ENCODE assay signal across 8 mouse cellular contexts in genomic region chr10:99084397-99085239, GRCm38 (mm10). TPM values are rescaled to one million over a fixed set of nuclear protein-coding genes. Genes with fewer than 3 reads are reported as not detected.
A peak's percentile ranks its signal among the peaks of the same experiment; 100 is the strongest.
DNase-seq lines count a peak whose midpoint lies in the region; ATAC-seq and TF ChIP-seq lines count a peak whose summit lies in the region.

No protein-coding gene starts in this region.

- no peak overlapping the region for H3ac ChIP-seq in myocyte (ENCODE audit: control insufficient read depth, insufficient read length)

- DNase-seq in 3T3-L1 (ENCODE audit: low read depth, low spot score): peak; percentile 94
- DNase-seq in adrenal gland, postnatal 25 days: peak; percentile 91
- DNase-seq in heart, adult 8-10 months (ENCODE audit: low spot score): peak; percentile 81
- peak; percentile 74 to 87 for DNase-seq in kidney, adult 8-10 months
- DNase-seq in spleen, postnatal 36 days (ENCODE audit: low spot score in 2 of 2): peak; percentile 58 to 67

- H3K27ac ChIP-seq in embryonic facial prominence, embryonic 13.5 days: no peak overlapping the region
- H3K27ac ChIP-seq in limb, embryonic 13.5 days: no peak overlapping the region

- peak overlapping the region; percentile 37; the same call in 1 of the 2 replicates for H3K4me2 ChIP-seq in embryonic facial prominence, embryonic 13.5 days
- H3K4me2 ChIP-seq in limb, embryonic 13.5 days (replicated peaks): no peak overlapping the region
- peak overlapping the region; percentile 38 for H3K4me2 ChIP-seq in myocyte (ENCODE audit: low read depth)

- no peaks in the 10 kb centered on the region for H3K36me3 ChIP-seq in embryonic facial prominence, embryonic 13.5 days
- H3K36me3 ChIP-seq in limb, embryonic 13.5 days: no peaks in the 10 kb centered on the region
- no peaks in the 10 kb centered on the region for H3K36me3 ChIP-seq in myocyte (ENCODE audit: control insufficient read depth, insufficient read depth)

- no peaks in the 10 kb centered on the region for H3K79me2 ChIP-seq in myocyte (ENCODE audit: control insufficient read depth, insufficient read depth)

- no peaks in the 10 kb centered on the region for H3K9me3 ChIP-seq in embryonic facial prominence, embryonic 13.5 days
- no peaks in the 10 kb centered on the region for H3K9me3 ChIP-seq in limb, embryonic 13.5 days

- peaks cover 12% of the 10 kb centered on the region; the same call in 1 of the 2 replicates for H3K27me3 ChIP-seq in embryonic facial prominence, embryonic 13.5 days
- peaks cover 9% of the 10 kb centered on the region; the same call in 1 of the 2 replicates for H3K27me3 ChIP-seq in limb, embryonic 13.5 days
- H3K27me3 ChIP-seq in myocyte (ENCODE audit: control insufficient read depth, insufficient read depth, insufficient read length): no peaks in the 10 kb centered on the region

- no peaks in the 10 kb centered on the region for H3K4me1 ChIP-seq in embryonic facial prominence, embryonic 13.5 days
- no peaks in the 10 kb centered on the region for H3K4me1 ChIP-seq in limb, embryonic 13.5 days

- no peak for TF ChIP-seq POLR2A in myocyte (IDR thresholded peaks at IDR 0.05; ENCODE audit: insufficient read length, low read depth)

- no peak overlapping the region for H3K9ac ChIP-seq in embryonic facial prominence, embryonic 13.5 days
- no peak overlapping the region for H3K9ac ChIP-seq in limb, embryonic 13.5 days

- whole genome bisulfite sequencing in embryonic facial prominence, embryonic 13.5 days: 48% methylated on average over 23 of the region's 23 CpGs
- WGBS in limb, embryonic 13.5 days: 48% methylated on average over 23 of the region's 23 CpGs

- no peak overlapping the region for H3K4me3 ChIP-seq in embryonic facial prominence, embryonic 13.5 days
- no peak overlapping the region for H3K4me3 ChIP-seq in limb, embryonic 13.5 days
- H3K4me3 ChIP-seq in myocyte: no peak overlapping the region

- no peak for ATAC-seq in embryonic facial prominence, embryonic 13.5 days (ENCODE audit: insufficient number of reproducible peaks, insufficient read depth, low FRiP score, low TSS enrichment, low read depth)
- ATAC-seq in limb, embryonic 13.5 days (ENCODE audit: low FRiP score, low read depth): peak; percentile 61

TF ChIP-seq in myocyte, 11 proteins besides CTCF, POLR2A, EP300 and RAD21:
- TF ChIP-seq POLR2AphosphoS2 (IDR thresholded peaks at IDR 0.05; ENCODE audit: insufficient read length, low read depth) (no peak), MYOG (IDR thresholded peaks at IDR 0.05; ENCODE audit: control insufficient read depth in 1 of 3, insufficient read depth in 1 of 3, insufficient read length in 2 of 3, low read depth in 2 of 3) (no peak), TCF3 (IDR thresholded peaks at IDR 0.05; ENCODE audit: insufficient read length, low read depth) (no peak), SRF (IDR thresholded peaks at IDR 0.05; ENCODE audit: control insufficient read depth, insufficient read length, low read depth) (no peak), REST (IDR thresholded peaks at IDR 0.05; ENCODE audit: insufficient read depth, insufficient read length) (no peak), MYOD1 (IDR thresholded peaks at IDR 0.05; ENCODE audit: control insufficient read depth in 1 of 3, insufficient read length in 2 of 3, low read depth in 2 of 3) (no peak), MAX (IDR thresholded peaks at IDR 0.05; ENCODE audit: low read depth) (no peak), E2F4 (IDR thresholded peaks at IDR 0.05; ENCODE audit: insufficient read depth) (no peak), USF1 (IDR thresholded peaks at IDR 0.05; ENCODE audit: low read depth) (no peak), TCF12 (IDR thresholded peaks at IDR 0.05; ENCODE audit: insufficient read depth, poor library complexity, severe bottlenecking) (no peak), CEBPB (IDR thresholded peaks at IDR 0.05; ENCODE audit: insufficient read depth, poor library complexity, severe bottlenecking) (no peak)
TF ChIP-seq in myocyte: peak in this region for 0.

RNA-seq across cellular contexts. Expression of gene Poc1b, which starts 22.2 kb away (rescaled TPM):
- total RNA-seq in adrenal gland, postnatal 25 days (2021): 16.2 and 18.2 TPM in 2 replicates
- 20.4 and 21.0 TPM in 2 replicates for polyA plus RNA-seq in embryonic facial prominence, embryonic 13.5 days (2015; fragmentation: Nextera tagmentation; extraction: Ambion mirVana)
- 1 to 10 TPM; 5.8 to 8.1 (median 7.2) TPM for total RNA-seq in heart, adult 8-10 months (2022)
- polyA plus RNA-seq in limb, embryonic 13.5 days (2015; fragmentation: Nextera tagmentation; extraction: Ambion mirVana): 17.6 and 22.6 TPM in 2 replicates
- 8.0 TPM for polyA plus RNA-seq in myocyte (2012; fragmentation: generic; extraction: Trizol)

RNA-seq across cellular contexts. Expression of gene Galnt4, which starts 23.3 kb away (rescaled TPM):
- total RNA-seq in adrenal gland, postnatal 25 days (2021): 7.4 and 9.2 TPM in 2 replicates
- polyA plus RNA-seq in embryonic facial prominence, embryonic 13.5 days (2015; fragmentation: Nextera tagmentation; extraction: Ambion mirVana): 7.1 and 8.6 TPM in 2 replicates
- total RNA-seq in heart, adult 8-10 months (2022): 1 to 10 TPM; 2.5 to 2.9 (median 2.6) TPM
- polyA plus RNA-seq in limb, embryonic 13.5 days (2015; fragmentation: Nextera tagmentation; extraction: Ambion mirVana): 8.9 and 10.1 TPM in 2 replicates
- 4.7 TPM for polyA plus RNA-seq in myocyte (2012; fragmentation: generic; extraction: Trizol)

RNA-seq across cellular contexts. Expression of gene Phxr2, which starts 41.5 kb away (rescaled TPM):
- not detected in 2 replicates for total RNA-seq in adrenal gland, postnatal 25 days (2021)
- not detected in 2 replicates for polyA plus RNA-seq in embryonic facial prominence, embryonic 13.5 days (2015; fragmentation: Nextera tagmentation; extraction: Ambion mirVana)
- not detected for total RNA-seq in heart, adult 8-10 months (2022)
- not detected in 2 replicates for polyA plus RNA-seq in limb, embryonic 13.5 days (2015; fragmentation: Nextera tagmentation; extraction: Ambion mirVana)
- not detected for polyA plus RNA-seq in myocyte (2012; fragmentation: generic; extraction: Trizol)
